Mouse (Mus musculus) liver, adult 2 months (tissue): ENCODE measurements around the gene Il10. TPM values are rescaled to one million over a fixed set of nuclear protein-coding genes. Genes with fewer than 3 reads are reported as not detected.

Source experiments
- DNase-seq: peaks from one replicate; pipeline ENCODE4 v3.0.0-alpha.2; 2011; ENCODE audit warnings: low read depth, low spot score; ENCODE audit errors: extremely low read depth
- H3K27ac ChIP-seq: fragments of 200-500 bp; replicated peaks from 2 replicates; pipeline ENCODE4 v1.5.1; 2012; ENCODE audit warnings: low read depth, mild to moderate bottlenecking, control low read depth, inconsistent platforms, low read length; ENCODE audit not compliant: insufficient read depth
- H3K27me3 ChIP-seq: fragments of 200-500 bp; 2 replicates; pipeline ENCODE4 v1.6.1; 2012; ENCODE audit warnings: mild to moderate bottlenecking, moderate library complexity, low read length, inconsistent platforms; ENCODE audit not compliant: control insufficient read depth, insufficient read depth
- H3K36me3 ChIP-seq: fragments of 200-500 bp; 2 replicates; pipeline ENCODE4 v1.6.1; 2012; ENCODE audit warnings: low read length, inconsistent platforms; ENCODE audit not compliant: control insufficient read depth, insufficient read depth
- H3K4me1 ChIP-seq: fragments of 200-500 bp; 2 replicates; pipeline ENCODE4 v1.6.1; 2011; ENCODE audit warnings: low read length; ENCODE audit not compliant: control insufficient read depth, insufficient read depth
- H3K4me3 ChIP-seq: fragments of 200-500 bp; 2 replicates; pipeline ENCODE4 v1.5.1; 2011; ENCODE audit warnings: low read depth, mild to moderate bottlenecking, control low read depth, low read length, moderate library complexity; ENCODE audit not compliant: insufficient read depth
- H3K79me2 ChIP-seq: fragments of 200-500 bp; 2 replicates; pipeline ENCODE4 v1.6.1; 2012; ENCODE audit warnings: inconsistent platforms, mild to moderate bottlenecking, low read length, moderate library complexity; ENCODE audit not compliant: control insufficient read depth, insufficient read depth
- H3K9ac ChIP-seq: fragments of 200-500 bp; 2 replicates; pipeline ENCODE4 v1.6.1; 2012; ENCODE audit warnings: low read depth, mild to moderate bottlenecking, control low read depth, inconsistent platforms, low read length
- CTCF ChIP-seq: fragments of 200-500 bp; IDR thresholded peaks from 2 replicates; pipeline ENCODE4 v1.5.1; 2011; ENCODE audit warnings: low read depth, low read length, control low read depth
- POLR2A ChIP-seq: fragments of 200-500 bp; IDR thresholded peaks from 2 replicates; pipeline ENCODE4 v1.6.1; 2011; ENCODE audit warnings: low read length, control low read depth; ENCODE audit not compliant: insufficient read depth; ENCODE audit errors: extremely low read depth
- WGBS: fragments of 180-500 bp; shearing (Covaris S2); methylation state at CpG from one replicate; pipeline ENCODE4 v1.1.7; 2018; 5-methylcytosine and 5-hydroxymethylcytosine counted together
- polyA plus RNA-seq: library from polyadenylated mRNA; depleted of rRNA; stranded (reverse); fragments of >200 nt; gene quantifications from 2 replicates; pipeline ENCODE4 v1.2.3, GENCODE M21; 2012; rRNA removed
- total RNA-seq: library from RNA; depleted of rRNA; stranded (reverse); fragments of >200 nt; gene quantifications from 2 replicates; pipeline ENCODE4 v1.2.3, GENCODE M21; 2014; rRNA removed

The Il10 gene
- total and polyA plus RNA-seq, 2 experiments = 0.28 TPM; not detected in 1

DNA sequence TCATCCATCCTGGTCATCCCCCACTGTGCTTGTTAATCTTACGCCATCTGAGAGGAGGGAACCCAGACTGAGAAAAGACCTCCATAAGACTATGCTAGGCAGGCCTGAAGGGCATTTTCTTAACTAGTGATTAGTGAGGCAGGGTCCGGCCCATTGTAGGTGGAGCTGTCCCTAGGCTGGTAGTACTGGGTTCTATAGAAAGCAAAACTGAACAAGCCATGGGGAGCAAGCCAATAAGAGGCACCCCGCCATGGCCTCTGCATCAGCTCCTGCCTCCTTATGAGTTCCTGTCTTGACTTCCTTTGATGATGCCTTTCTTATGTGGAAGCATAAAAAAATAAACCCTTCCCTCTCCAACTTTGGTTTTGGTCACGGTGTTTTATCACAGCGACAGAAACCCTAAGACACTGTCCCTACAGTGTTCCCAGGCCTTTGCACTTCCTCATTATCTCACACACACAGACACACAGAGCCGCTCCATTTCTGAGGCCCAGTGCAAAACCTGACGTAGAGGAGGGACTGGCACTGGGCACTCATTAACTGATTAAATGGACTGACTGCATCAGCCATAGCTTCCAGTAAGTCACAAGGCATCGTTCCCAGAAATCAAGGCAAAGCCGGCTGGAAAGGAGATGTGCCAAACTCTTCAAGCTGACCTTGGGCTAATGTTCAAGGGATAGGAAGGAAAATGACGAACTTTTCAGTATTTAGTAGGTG lies 48.5 kb downstream of the Il10 start:
- Histone ChIP-seq H3K4me1 (peaks cover 23% of the 10 kb centered on the region), H3K9ac (no peak overlapping the region), H3K4me3 (no peak overlapping the region), H3K36me3 (no peaks in the 10 kb centered on the region), H3K27me3 (no peaks in the 10 kb centered on the region), H3K79me2 (peaks cover 52% of the 10 kb centered on the region), H3K27ac (no peak overlapping the region)
- TF ChIP-seq POLR2A (no peak), CTCF (no peak)
- peak; percentile 50 for DNase-seq
- 52% methylated on average over 10 of the region's 10 CpGs for whole genome bisulfite sequencing

- no peak for TF ChIP-seq CTCF
- no peak for TF ChIP-seq POLR2A
- 79% methylated on average over 7 of the region's 7 CpGs for WGBS
- Histone ChIP-seq H3K27ac (no peak overlapping the region), H3K36me3 (no peaks in the 10 kb centered on the region), H3K9ac (no peak overlapping the region), H3K27me3 (no peaks in the 10 kb centered on the region), H3K4me3 (no peak overlapping the region), H3K4me1 (peaks cover 26% of the 10 kb centered on the region), H3K79me2 (peaks cover 52% of the 10 kb centered on the region)
- DNase-seq = no peak
These were observed 49.4 kb downstream of the Il10 start for GRCm38 (mm10) chr1:131069010-131069409.

DNA sequence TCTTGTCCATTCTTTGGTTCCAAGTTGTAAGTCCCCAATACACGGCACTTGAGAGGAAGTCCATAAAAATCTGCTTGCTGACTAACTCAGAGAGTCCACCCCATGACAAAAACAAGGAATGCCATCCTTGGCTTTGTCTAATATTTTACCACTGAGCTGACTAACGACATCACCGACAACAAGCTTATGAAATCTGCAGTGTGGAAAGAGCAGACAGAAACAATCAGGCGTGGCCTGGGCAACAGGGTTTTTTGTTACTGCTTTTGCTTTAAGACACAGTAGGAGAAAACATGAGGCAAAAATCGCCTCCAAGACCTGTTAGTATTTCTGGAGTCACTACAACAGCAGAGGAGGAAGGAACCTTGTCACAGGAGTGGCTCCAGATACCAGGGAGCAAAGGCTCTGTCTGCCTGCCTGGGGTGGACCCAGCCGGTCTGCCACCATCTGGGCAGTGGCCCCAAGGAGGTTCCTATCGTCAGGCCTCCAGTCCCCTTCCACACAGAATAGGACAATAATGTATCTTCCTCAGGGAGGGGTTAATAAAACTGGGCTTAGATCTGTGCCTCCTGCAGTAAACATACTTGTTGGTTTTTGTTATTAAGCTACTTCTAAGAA lies 52.8 kb downstream of the Il10 start:
- H3K4me3 ChIP-seq = no peak overlapping the region
- no peak for TF ChIP-seq CTCF
- TF ChIP-seq POLR2A = no peak
- peak overlapping the region; percentile 99 for H3K27ac ChIP-seq
- WGBS = 29% methylated on average over 7 of the region's 7 CpGs
- no peaks in the 10 kb centered on the region for H3K27me3 ChIP-seq
- H3K79me2 ChIP-seq = peaks cover 57% of the 10 kb centered on the region
- H3K36me3 ChIP-seq = no peaks in the 10 kb centered on the region
- peak overlapping the region; percentile 75 for H3K9ac ChIP-seq
- peak; percentile 82 for DNase-seq
- H3K4me1 ChIP-seq = peaks cover 49% of the 10 kb centered on the region

DNA sequence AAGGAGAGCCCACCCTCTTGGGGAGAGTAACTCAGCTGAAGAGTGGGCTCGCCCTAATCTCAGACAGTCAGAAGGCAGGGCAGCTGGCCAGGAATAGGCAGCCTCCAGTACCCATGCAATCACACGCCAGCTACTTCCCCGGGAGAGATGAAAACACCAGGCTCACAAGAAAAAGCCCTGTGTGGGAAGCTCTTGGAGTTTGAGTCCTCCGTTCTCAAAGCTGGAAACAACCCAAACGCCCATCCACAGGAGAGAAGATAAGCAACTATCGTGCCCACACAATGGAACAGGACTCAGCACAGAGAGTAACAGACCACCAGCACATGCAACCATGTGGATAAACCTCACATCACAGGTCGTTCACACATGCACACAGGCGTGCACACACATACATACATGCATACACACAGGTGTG lies 54.9 kb downstream of the Il10 start:
- Histone ChIP-seq H3K27me3 (no peaks in the 10 kb centered on the region), H3K36me3 (no peaks in the 10 kb centered on the region), H3K9ac (no peak overlapping the region), H3K27ac (0 out of 2 replicates have a peak overlapping the region, but pooled peaks have one; percentile 15), H3K4me3 (no peak overlapping the region), H3K79me2 (peaks cover 67% of the 10 kb centered on the region), H3K4me1 (peaks cover 51% of the 10 kb centered on the region)
- TF ChIP-seq CTCF (no peak), POLR2A (no peak)
- 44% methylated on average over 8 of the region's 8 CpGs for WGBS
- no peak for DNase-seq

Other genes starting within 250 kb of the Il10 start
- 0.13 and 0.55 TPM in 2 replicates for gene Fcamr, start 218.9 kb upstream of the Il10 start, total RNA-seq
- 0.09 TPM in 1 of 2 replicates, not detected in the other for gene Fcamr, start 218.9 kb upstream of the Il10 start, polyA plus RNA-seq
- 482 and 517 TPM in 2 replicates for gene Pigr, start 193.2 kb upstream of the Il10 start, total RNA-seq
- 579 and 633 TPM in 2 replicates for gene Pigr, start 193.2 kb upstream of the Il10 start, polyA plus RNA-seq
- gene Fcmr, start 154.2 kb upstream of the Il10 start, total RNA-seq = 0.09 and 0.54 TPM in 2 replicates
- gene Fcmr, start 154.2 kb upstream of the Il10 start, polyA plus RNA-seq = 0.81 and 2.6 TPM in 2 replicates
- not detected in 2 replicates for gene Il24, start 132.4 kb upstream of the Il10 start, total RNA-seq
- gene Il24, start 132.4 kb upstream of the Il10 start, polyA plus RNA-seq = not detected in 2 replicates
- gene Il20, start 108.4 kb upstream of the Il10 start, total RNA-seq = not detected in 2 replicates
- gene Il20, start 108.4 kb upstream of the Il10 start, polyA plus RNA-seq = not detected in 2 replicates
- not detected in 2 replicates for gene Il19, start 79.7 kb upstream of the Il10 start, total RNA-seq
- not detected in 2 replicates for gene Il19, start 79.7 kb upstream of the Il10 start, polyA plus RNA-seq
- 29.5 and 30.0 TPM in 2 replicates for gene Mapkapk2, start 78.0 kb downstream of the Il10 start, total RNA-seq
- 45.1 and 45.4 TPM in 2 replicates for gene Mapkapk2, start 78.0 kb downstream of the Il10 start, polyA plus RNA-seq
- 0.87 and 1.3 TPM in 2 replicates for gene Dyrk3, start 118.5 kb downstream of the Il10 start, total RNA-seq
- 0.50 and 0.73 TPM in 2 replicates for gene Dyrk3, start 118.5 kb downstream of the Il10 start, polyA plus RNA-seq
- gene Eif2d, start 133.3 kb downstream of the Il10 start, total RNA-seq = 20.9 and 25.6 TPM in 2 replicates
- gene Eif2d, start 133.3 kb downstream of the Il10 start, polyA plus RNA-seq = 24.0 and 28.9 TPM in 2 replicates
- 3.4 and 5.6 TPM in 2 replicates for gene Rassf5, start 225.4 kb downstream of the Il10 start, total RNA-seq
- 6.1 and 8.4 TPM in 2 replicates for gene Rassf5, start 225.4 kb downstream of the Il10 start, polyA plus RNA-seq